Mouse (Mus musculus): ENCODE measurements around the gene Zfp369.

DNA sequence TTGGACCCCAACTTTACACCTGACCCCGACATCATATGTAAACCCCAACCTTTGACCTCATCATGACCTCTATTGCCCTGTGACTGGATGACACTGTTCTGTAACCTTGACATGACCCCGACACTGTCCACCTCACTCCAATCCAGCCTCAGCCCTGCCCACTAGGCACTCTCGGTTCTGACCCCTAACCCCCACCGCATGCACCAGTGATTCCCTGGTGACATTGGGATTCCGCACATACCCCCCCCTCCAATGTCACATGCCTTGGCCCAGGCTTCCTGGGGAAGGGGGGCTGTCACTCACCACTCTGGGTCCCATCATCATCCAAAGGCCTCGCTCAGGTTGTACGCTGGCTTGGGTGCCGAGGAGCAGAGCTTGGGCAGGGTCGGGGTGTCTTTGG, 33.2 kb downstream of the Zfp369 start:
- TF ChIP-seq CTCF (IDR thresholded peaks at IDR 0.05; ENCODE audit: borderline replicate concordance, insufficient read depth, low read depth, low read length), result no peak
- TF ChIP-seq POLR2A (IDR thresholded peaks at IDR 0.05; ENCODE audit: borderline replicate concordance, insufficient read depth, low read length), result no peak

Data from cerebellum, adult 2 months (tissue).